Mouse (Mus musculus): ENCODE measurements around the gene Cops9.

The Cops9 gene

GRCm38 (mm10) chr1:92646601-92647000, 4.8 kb upstream of the Cops9 start:
- DNase-seq (ENCODE audit: low read depth) = no peak

DNA sequence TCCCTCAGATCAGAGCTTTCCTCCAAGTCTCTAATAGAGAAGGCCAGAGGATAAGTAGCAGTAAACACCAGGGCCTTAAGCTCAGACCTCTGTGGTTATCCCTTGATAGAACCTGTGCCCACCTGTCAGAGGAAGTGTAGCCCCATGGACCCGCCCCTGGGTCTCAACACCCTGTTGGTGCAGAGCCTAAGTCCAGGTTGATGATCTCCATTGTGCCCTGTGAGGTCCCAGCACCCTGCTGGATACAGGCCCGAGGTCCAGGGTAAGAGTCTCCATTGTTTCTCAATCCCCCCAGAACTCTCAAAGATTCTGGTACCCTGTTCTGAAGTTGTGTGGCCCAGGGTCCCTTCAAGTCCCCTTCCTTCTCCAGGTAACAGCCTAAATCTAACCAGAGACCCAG, 4.3 kb upstream of the Cops9 start:
- DNase-seq (ENCODE audit: low read depth) = no peak

GRCm38 (mm10) chr1:92644916-92645315, 3.1 kb upstream of the Cops9 start:
- no peak for DNase-seq (ENCODE audit: low read depth)

- DNase-seq (ENCODE audit: low read depth) = no peak
Measured at GRCm38 (mm10) chr1:92643691-92644090, 1.9 kb upstream of the Cops9 start.

GRCm38 (mm10) chr1:92640393-92640792, 1.4 kb downstream of the Cops9 start:
- DNase-seq (ENCODE audit: low read depth) = peak; percentile 22

DNA sequence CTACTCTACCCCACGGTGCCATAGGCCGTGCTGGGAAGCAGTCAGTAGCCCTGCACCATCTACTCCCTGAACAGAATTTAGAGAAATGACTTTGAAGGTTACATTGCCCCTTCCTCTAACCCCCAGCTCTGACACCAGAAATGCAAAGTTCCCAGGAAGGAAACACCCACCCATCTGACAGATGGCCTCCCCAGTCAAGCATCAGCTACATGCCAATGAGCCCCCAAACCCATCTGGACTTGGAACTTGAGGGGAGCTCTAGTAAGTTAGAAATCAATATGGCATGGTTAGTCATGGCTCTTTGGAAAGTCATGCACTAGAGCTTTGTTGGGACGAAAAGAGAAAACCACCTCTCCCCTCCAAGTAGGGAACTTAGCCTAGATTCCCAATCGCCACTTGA, 3.0 kb downstream of the Cops9 start:
- DNase-seq (ENCODE audit: low read depth) = no peak

- DNase-seq (ENCODE audit: low read depth) = no peak
Measured at GRCm38 (mm10) chr1:92638181-92638580, 3.6 kb downstream of the Cops9 start.

DNA sequence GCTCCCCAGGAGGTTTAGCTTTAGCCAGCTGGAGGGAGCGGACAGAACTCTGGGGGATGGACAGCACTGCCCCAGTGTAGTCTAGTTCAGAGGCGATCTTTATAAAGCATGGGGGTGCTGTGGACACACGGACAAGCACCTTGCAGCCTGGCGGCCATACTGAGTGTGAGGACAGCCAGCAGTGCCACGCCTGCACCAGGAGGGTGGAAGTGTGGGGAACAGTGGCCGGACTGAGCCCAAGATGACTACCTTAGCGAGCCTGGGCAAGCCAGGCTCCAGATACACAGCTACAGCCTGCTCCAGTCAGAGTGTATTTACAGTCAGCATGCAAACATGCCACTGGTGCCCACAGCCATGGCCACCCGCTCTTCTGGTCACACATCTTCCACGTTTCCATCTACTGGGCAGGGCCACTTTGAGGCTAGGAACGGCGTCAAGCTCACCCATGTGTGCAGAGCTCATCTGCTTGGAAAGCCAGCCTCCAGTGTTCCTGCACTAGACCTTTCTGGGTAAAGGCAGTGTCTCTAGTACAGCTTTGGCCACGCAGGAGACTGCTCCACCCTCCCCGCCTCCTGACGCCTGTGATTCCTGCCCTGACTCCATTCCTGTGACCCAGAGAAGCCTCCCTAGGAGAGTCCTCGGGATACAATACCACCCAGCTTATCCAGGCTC, 4.1 kb downstream of the Cops9 start:
- no peak for DNase-seq (ENCODE audit: low read depth)

DNA sequence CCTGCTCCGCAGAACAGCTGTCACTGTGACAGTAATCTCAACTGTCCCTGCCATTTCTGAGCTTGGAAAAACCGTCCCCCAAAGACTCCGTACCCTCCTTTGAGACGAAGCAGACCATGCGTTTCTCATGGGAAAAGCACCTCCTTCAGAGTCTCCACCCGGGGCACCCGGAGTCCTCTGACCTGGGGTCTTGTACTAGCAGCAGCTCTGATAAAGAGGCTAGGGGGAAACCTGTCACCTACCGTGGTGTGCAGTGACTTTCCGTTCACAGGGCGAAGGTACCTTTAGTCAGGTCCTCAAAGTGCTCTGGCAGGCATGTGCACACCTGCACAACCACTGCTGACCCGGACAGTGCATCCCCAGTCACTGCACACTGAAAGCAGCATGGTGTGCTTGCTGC, 5.1 kb downstream of the Cops9 start:
- no peak for DNase-seq (ENCODE audit: low read depth)

GRCm38 (mm10) chr1:92636015-92636414, 5.8 kb downstream of the Cops9 start:
- no peak for DNase-seq (ENCODE audit: low read depth)

DNA sequence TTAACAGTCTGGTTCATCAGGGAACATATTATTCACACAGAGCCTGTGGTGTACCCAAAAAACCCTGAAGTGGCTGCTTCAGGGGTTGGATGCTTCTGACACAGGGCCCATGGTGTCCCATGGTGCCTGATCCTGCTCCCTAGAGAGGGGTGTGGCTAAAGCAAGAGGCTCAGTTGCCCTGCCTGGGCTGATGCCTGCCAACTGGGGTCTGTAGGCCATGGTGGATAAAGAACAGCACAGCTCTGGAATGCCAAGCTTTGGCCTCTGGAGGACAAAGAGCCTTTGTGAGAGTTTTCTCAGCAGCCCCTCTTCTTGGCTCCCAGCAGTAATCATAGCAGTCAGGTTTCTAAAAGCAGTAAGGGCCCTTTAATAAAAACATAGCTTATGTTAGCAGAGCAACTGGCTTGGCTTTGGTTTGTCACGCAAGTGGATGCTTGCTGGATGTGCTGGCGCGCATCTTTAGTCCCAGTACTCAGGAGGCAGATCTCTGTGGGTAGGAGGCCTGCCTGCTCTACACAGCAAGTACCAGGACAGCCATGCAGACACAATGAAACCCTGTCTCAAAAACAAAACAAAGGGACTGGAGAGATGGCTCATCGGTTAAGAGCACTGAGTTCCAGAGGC, 6.7 kb downstream of the Cops9 start:
- DNase-seq (ENCODE audit: low read depth) = no peak

- DNase-seq (ENCODE audit: low read depth) = no peak
Measured at GRCm38 (mm10) chr1:92634569-92634968, 7.2 kb downstream of the Cops9 start.

DNA sequence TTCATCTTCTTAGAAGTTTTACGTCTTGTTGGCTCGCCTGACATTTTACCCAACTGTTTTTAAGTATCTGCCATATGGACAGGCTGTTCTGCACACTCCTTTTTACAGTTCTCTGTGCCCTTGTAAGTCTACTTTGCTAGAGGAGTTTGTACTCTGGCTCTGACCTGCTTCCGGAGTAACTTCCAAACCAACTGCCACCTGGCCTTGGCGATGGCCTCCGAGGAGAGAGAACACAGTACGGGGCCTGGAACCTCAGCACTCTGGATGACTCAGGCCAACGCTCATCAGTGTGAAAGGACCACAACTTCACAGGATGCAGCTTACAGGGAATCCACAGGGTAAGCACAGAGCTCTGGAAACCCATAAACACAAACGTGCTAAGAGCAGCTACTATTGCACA, 8.1 kb downstream of the Cops9 start:
- peak; percentile 20 for DNase-seq (ENCODE audit: low read depth)

GRCm38 (mm10) chr1:92632948-92633347, 8.8 kb downstream of the Cops9 start:
- peak; percentile 66 for DNase-seq (ENCODE audit: low read depth)

GRCm38 (mm10) chr1:92632196-92632595, 9.6 kb downstream of the Cops9 start:
- no peak for DNase-seq (ENCODE audit: low read depth)

DNA sequence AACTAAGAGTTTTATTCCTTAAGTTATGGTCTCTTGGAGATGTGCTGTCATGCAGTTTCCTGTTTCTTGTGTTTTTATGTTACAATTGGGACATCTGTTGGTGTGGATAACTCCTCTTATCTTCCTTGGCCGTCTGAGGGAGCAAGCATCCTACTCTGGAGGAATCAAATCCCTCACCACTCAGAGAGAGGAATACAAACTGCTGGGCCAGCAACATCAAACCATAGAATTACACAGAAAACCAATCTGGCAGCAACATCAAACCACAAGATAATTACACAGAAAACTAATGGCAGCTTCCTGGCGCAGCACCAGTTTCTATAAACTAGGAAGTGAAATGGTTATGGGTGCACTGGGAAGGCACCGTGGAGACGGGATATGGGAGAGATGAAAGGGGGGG, 13.6 kb downstream of the Cops9 start:
- DNase-seq (ENCODE audit: low read depth) = peak; percentile 13

- no peak for DNase-seq (ENCODE audit: low read depth)
Measured at GRCm38 (mm10) chr1:92618360-92618759, 23.4 kb downstream of the Cops9 start.

DNA sequence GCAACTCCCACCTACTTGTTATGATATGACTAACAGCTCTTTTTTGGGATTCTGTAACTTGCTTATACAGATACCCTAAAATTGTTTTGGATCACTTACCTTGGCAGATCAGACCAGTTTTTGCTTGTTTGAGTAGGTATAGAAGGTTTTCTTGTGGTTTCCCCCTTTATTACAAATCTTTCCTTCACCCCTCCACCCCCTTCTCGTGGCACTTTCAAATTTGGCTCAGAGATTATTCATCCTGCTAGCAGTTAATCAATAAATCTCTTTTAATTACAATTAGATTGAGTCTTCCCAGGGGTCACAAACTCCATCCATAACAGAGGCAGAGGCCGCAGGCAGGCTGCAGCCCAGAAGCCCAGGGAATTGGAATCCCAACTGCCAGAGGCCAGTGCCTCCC, 24.3 kb downstream of the Cops9 start, which contains the start of gene Olfr12:
Gene Olfr12, plus strand, starts transcription at position 301 of the 400 bp plus-strand sequence.
- no peak for DNase-seq (ENCODE audit: low read depth)

DNA sequence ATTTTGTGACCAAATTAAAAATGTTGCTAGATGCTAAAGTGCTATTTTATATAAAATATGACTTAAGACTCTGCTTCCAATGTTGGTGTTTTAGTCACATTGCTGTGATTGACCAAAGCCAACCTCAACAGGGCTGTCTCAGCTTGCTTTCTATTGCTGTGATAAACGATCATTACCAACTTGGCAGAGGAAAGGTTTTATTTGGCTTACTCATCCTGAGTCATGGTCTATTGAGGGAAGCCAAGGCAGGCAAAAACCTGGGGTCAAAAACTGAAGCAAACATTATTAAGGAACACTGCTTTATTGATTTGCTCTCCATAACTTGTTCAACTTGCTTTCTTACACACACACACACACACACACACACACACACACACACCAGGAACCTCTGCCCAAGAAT, 25.7 kb downstream of the Cops9 start:
- DNase-seq (ENCODE audit: low read depth) = peak; percentile 16

GRCm38 (mm10) chr1:92614516-92614915, 27.3 kb downstream of the Cops9 start:
- peak; percentile 56 for DNase-seq (ENCODE audit: low read depth)

GRCm38 (mm10) chr1:92613175-92613574, 28.6 kb downstream of the Cops9 start:
- no peak for DNase-seq (ENCODE audit: low read depth)

DNA sequence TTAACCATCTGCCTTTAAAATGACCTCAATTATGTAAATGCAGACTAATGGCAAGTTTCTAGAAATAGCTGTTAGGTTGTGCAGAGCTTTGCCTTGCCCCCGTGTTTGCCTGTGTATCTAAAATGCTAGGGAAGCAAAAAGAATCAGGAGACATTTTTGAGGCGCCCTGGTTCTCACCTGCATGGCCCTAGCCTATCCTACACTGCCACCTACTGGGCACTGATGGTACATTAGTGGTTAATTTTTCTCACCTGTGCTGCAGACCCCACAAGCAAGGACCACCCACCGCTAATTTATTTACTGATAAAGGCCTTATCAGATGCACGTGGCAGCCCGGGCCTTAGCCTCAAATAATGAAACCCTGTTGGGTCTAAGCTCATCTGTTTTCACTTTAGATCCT, 30.8 kb downstream of the Cops9 start:
- peak; percentile 51 for DNase-seq (ENCODE audit: low read depth)

- no peak for DNase-seq (ENCODE audit: low read depth)
Measured at GRCm38 (mm10) chr1:92607711-92608110, 34.1 kb downstream of the Cops9 start.

- DNase-seq (ENCODE audit: low read depth) = no peak
Measured at GRCm38 (mm10) chr1:92605482-92605881, 36.3 kb downstream of the Cops9 start, which contains the start of gene Olfr1410. TSS of gene Olfr1410 (plus strand) at chr1:92605782.
